Mouse (Mus musculus) naive thymus-derived CD4-positive, alpha-beta T cell, adult 2 months (primary cell): Measurements from ENCODE around the gene Bhlha15.

Source experiments
- DNase-seq: peaks from one replicate; pipeline ENCODE4 v3.0.0-alpha.2; 2011; ENCODE audit warnings: low read depth

Bhlha15 gene

GRCm38 (mm10) chr5:144189950-144190583 is at the start of gene Bhlha15:
Gene Bhlha15 (plus strand): TSS chr5:144190286.
- DNase-seq: peak; percentile 52

GRCm38 (mm10) chr5:144143531-144143930 is 46.6 kb upstream of the Bhlha15 start:
- no peak for DNase-seq

GRCm38 (mm10) chr5:144146898-144147297 is 43.2 kb upstream of the Bhlha15 start:
- no peak for DNase-seq

- no peak for DNase-seq
These were observed 40.6 kb upstream of the Bhlha15 start for GRCm38 (mm10) chr5:144149530-144149929.

- DNase-seq: no peak
These were observed 38.8 kb upstream of the Bhlha15 start for GRCm38 (mm10) chr5:144151270-144151669.

- DNase-seq: peak; percentile 86
These were observed 35.6 kb upstream of the Bhlha15 start for GRCm38 (mm10) chr5:144154528-144154927.

- DNase-seq: no peak
These were observed 31.5 kb upstream of the Bhlha15 start for GRCm38 (mm10) chr5:144158604-144159003.

GRCm38 (mm10) chr5:144159137-144159536 is 30.9 kb upstream of the Bhlha15 start:
- DNase-seq: no peak

- no peak for DNase-seq
These were observed 27.8 kb upstream of the Bhlha15 start for GRCm38 (mm10) chr5:144162080-144162812.

GRCm38 (mm10) chr5:144162813-144163517 is 27.1 kb upstream of the Bhlha15 start:
- peak; percentile 16 for DNase-seq

GRCm38 (mm10) chr5:144165756-144166155 is 24.3 kb upstream of the Bhlha15 start:
- DNase-seq: peak; percentile 21

- DNase-seq: no peak
These were observed 20.7 kb upstream of the Bhlha15 start for GRCm38 (mm10) chr5:144169275-144169975.

- DNase-seq: no peak
These were observed 16.4 kb upstream of the Bhlha15 start for GRCm38 (mm10) chr5:144173648-144174047.

GRCm38 (mm10) chr5:144178216-144178615 is 11.9 kb upstream of the Bhlha15 start:
- no peak for DNase-seq

- DNase-seq: no peak
These were observed 8.8 kb upstream of the Bhlha15 start for GRCm38 (mm10) chr5:144181249-144181648.

- DNase-seq: no peak
These were observed 7.4 kb upstream of the Bhlha15 start for GRCm38 (mm10) chr5:144182542-144183247.

- no peak for DNase-seq
These were observed 6.9 kb upstream of the Bhlha15 start for GRCm38 (mm10) chr5:144183248-144183559.

- DNase-seq: no peak
These were observed 6.3 kb upstream of the Bhlha15 start for GRCm38 (mm10) chr5:144183647-144184335.

GRCm38 (mm10) chr5:144184350-144185045 is 5.6 kb upstream of the Bhlha15 start:
- no peak for DNase-seq

GRCm38 (mm10) chr5:144188422-144188821 is 1.7 kb upstream of the Bhlha15 start:
- DNase-seq: no peak

GRCm38 (mm10) chr5:144189327-144189726 is 759 bp upstream of the Bhlha15 start:
- no peak for DNase-seq
